Mouse (Mus musculus) cerebellum, adult 11-12 months (tissue): ENCODE results near the gene Rnf183.

Experiments
- DNase-seq: peaks from one replicate; pipeline ENCODE4 v3.0.0; 2022

Rnf183 gene

DNA sequence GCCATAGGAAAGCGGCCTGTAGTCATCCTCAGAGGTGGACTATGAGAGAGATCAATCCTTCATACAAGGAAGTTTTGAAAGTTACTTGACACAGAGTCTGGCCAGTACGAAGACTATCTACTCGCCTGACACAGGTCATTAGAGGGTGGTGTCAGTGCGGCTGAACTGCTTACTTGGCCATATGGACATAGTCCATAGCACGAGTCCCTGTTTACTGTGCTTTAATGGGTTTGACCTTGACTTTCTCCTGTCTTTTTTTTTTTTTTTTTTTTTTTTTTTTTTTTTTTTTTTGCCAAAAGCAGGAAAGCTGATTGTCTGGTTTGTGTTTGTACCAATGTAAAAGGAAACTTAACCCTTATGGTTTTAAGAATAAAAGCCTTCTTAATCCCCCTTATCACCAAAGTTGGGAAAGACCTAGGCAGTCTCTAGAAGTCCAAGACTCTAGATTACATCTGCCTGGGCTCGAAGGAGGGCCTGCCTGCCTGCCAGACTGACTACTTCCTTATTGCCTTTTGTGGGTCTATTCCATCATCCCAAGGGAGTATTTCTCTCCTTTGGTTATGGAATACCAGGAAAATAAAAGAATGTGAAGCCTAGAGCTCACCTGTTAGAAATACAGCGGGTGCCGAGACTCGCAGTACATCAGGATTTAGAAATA lies 55.2 kb downstream of the Rnf183 start:
- DNase-seq = no peak
